Mouse (Mus musculus) MEL (cell line): ENCODE measurements around the gene Hacl1.

Experiments used
- BHLHE40 ChIP-seq: IDR thresholded peaks from 2 replicates; pipeline ENCODE4 v1.6.1; 2012; ENCODE audit warnings: low read depth, mild to moderate bottlenecking, inconsistent platforms, low read length, improper control_type of control experiment, borderline replicate concordance
- CHD1 ChIP-seq: IDR thresholded peaks from 2 replicates; pipeline ENCODE4 v1.6.1; 2012; ENCODE audit warnings: low read depth, mild to moderate bottlenecking, inconsistent platforms, low read length, improper control_type of control experiment
- CTCF ChIP-seq, 3 experiments: IDR thresholded peaks in 2 of 3; conservative IDR thresholded peaks in 1 of 3; 2 replicates each; pipeline ENCODE4 v1.5.1; 2011 to 2012; ENCODE audit warnings: low read length in 3 of 3, low read depth in 2 of 3, mild to moderate bottlenecking in 2 of 3, improper control_type of control experiment in 1 of 3, inconsistent platforms in 1 of 3, mixed read lengths in 1 of 3, moderate library complexity in 1 of 3; ENCODE audit not compliant: control insufficient read depth in 1 of 3, insufficient read depth in 1 of 3, poor library complexity in 1 of 3, severe bottlenecking in 1 of 3
- E2F4 ChIP-seq: IDR thresholded peaks from 2 replicates; pipeline ENCODE4 v1.6.1; 2011; ENCODE audit warnings: low read depth, low read length, improper control_type of control experiment, borderline replicate concordance
- EP300 ChIP-seq, 2 experiments: IDR thresholded peaks; 2 replicates each; pipeline ENCODE4 v1.6.1; 2011; ENCODE audit warnings: improper control_type of control experiment in 2 of 2, low read length in 2 of 2, low read depth in 1 of 2, mild to moderate bottlenecking in 1 of 2
- JUND ChIP-seq: IDR thresholded peaks from 2 replicates; pipeline ENCODE4 v1.6.1; 2011; ENCODE audit warnings: low read depth, mild to moderate bottlenecking, improper control_type of control experiment, low read length
- MAZ ChIP-seq: IDR thresholded peaks from 2 replicates; pipeline ENCODE4 v1.6.1; 2012; ENCODE audit warnings: low read depth, mild to moderate bottlenecking, inconsistent platforms, low read length, improper control_type of control experiment
- MYC ChIP-seq: IDR thresholded peaks from 2 replicates; pipeline ENCODE4 v1.6.1; 2011; ENCODE audit warnings: low read depth, mild to moderate bottlenecking, low read length, improper control_type of control experiment, moderate library complexity
- POLR2A ChIP-seq, 2 experiments: IDR thresholded peaks; 2 replicates each; pipeline ENCODE4 v1.6.1; 2011 to 2012; ENCODE audit warnings: low read length in 2 of 2, mild to moderate bottlenecking in 2 of 2, control low read depth in 1 of 2, improper control_type of control experiment in 1 of 2, low read depth in 1 of 2, moderate library complexity in 1 of 2; ENCODE audit not compliant: control insufficient read depth in 1 of 2, insufficient read depth in 1 of 2, poor library complexity in 1 of 2
- SIN3A ChIP-seq: IDR thresholded peaks from 2 replicates; pipeline ENCODE4 v1.6.1; 2012; ENCODE audit warnings: low read length, improper control_type of control experiment, inconsistent platforms
- ZMIZ1 ChIP-seq: IDR thresholded peaks from 2 replicates; pipeline ENCODE4 v1.6.1; 2012; ENCODE audit warnings: low read depth, mild to moderate bottlenecking, inconsistent platforms, low read length, improper control_type of control experiment, moderate library complexity

DNA sequence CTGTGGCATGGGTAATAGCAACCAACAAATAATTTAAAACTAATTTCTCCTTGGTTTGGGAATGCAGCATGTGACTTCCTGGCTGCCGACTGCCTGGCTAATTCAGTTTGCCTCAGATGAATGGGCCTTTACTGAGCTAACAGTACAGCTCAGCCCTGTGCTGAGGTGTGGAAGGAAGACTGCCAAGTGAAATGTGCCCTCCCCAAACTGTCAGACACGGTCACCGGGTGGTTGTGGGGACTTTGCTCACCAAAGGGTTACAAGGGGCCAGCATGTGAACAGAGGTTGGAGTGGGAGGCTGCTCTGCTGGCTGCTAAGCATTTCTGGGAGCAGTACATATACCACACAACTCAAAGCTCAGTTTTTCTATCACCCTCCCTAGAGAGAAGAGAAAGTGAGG is 46.4 kb downstream of the Hacl1 start:
- TF ChIP-seq CTCF (IDR thresholded peaks at IDR 0.05 in 2 of 3, conservative IDR thresholded peaks at IDR 0.05 in 1 of 3; ENCODE audit: control insufficient read depth in 1 of 3, insufficient read depth in 1 of 3, low read depth in 2 of 3, low read length in 3 of 3, poor library complexity in 1 of 3, severe bottlenecking in 1 of 3): no peak
- TF ChIP-seq POLR2A (IDR thresholded peaks at IDR 0.05; ENCODE audit: control insufficient read depth in 1 of 2, insufficient read depth in 1 of 2, low read depth in 1 of 2, low read length in 2 of 2, poor library complexity in 1 of 2): no peak
- no peak for TF ChIP-seq E2F4
- TF ChIP-seq MYC: no peak
- TF ChIP-seq SIN3A: no peak
- no peak for TF ChIP-seq BHLHE40
- TF ChIP-seq EP300 (IDR thresholded peaks at IDR 0.05; ENCODE audit: low read depth in 1 of 2, low read length in 2 of 2): no peak
- TF ChIP-seq CHD1: no peak
- no peak for TF ChIP-seq ZMIZ1
- TF ChIP-seq JUND: no peak
- no peak for TF ChIP-seq MAZ
